Mouse (Mus musculus): ENCODE measurements around the gene Zfp14. TPM values are rescaled to one million over a fixed set of nuclear protein-coding genes. Genes with fewer than 3 reads are reported as not detected.
A peak's percentile ranks its signal among the peaks of the same experiment; 100 is the strongest.

The Zfp14 gene
- total and polyA plus RNA-seq, 3 experiments: 0.25 to 0.39 TPM; not detected in 1

GRCm38 (mm10) chr7:30095551-30096125 lies 44.5 kb upstream of the Zfp14 start:
- H3K9me3 ChIP-seq (replicated peaks; ENCODE audit: insufficient read depth, low read length): no peaks in the 10 kb centered on the region
- H3K27ac ChIP-seq (ENCODE audit: control insufficient read depth, low read depth, low read length): no peak overlapping the region
- no peak for DNase-seq (ENCODE audit: low read depth, low spot score)
- H3K27me3 ChIP-seq (ENCODE audit: control insufficient read depth in 1 of 2, insufficient read depth in 2 of 2, low read length in 2 of 2): no peaks in the 10 kb centered on the region
- H3K4me3 ChIP-seq (ENCODE audit: control insufficient read depth in 1 of 2, insufficient read depth in 1 of 2, low read depth in 2 of 2, low read length in 2 of 2): peak overlapping the region; percentile 83 to 88
- peaks cover 0 to 10% of the 10 kb centered on the region in 2 experiments; a peak in 2 of 4 replicates for H3K36me3 ChIP-seq (ENCODE audit: control insufficient read depth in 1 of 2, insufficient read depth in 2 of 2, low read length in 2 of 2)
- peaks cover 4% of the 10 kb centered on the region; the same call in 1 of the 2 replicates for H3K79me2 ChIP-seq (ENCODE audit: control insufficient read depth, insufficient read depth, low read length, poor library complexity)
- H3K9ac ChIP-seq (ENCODE audit: control insufficient read depth, low read depth, low read length, poor library complexity, severe bottlenecking): peak overlapping the region; percentile 11
- H3K4me1 ChIP-seq (ENCODE audit: control insufficient read depth in 1 of 2, insufficient read depth in 2 of 2, low read length in 2 of 2): peaks cover 2 to 12% of the 10 kb centered on the region in 2 experiments; a peak in 3 of 4 replicates
- no peak for TF ChIP-seq KAT2A (conservative IDR thresholded peaks at IDR 0.05; ENCODE audit: low read depth, low read length)
- no peak for TF ChIP-seq TAL1 (IDR thresholded peaks at IDR 0.05; ENCODE audit: low read length)
- no peak for TF ChIP-seq POLR2A (IDR thresholded peaks at IDR 0.05; ENCODE audit: control insufficient read depth in 1 of 2, insufficient read depth in 1 of 2, low read depth in 1 of 2, low read length in 2 of 2, poor library complexity in 1 of 2)
- TF ChIP-seq CHD1 (IDR thresholded peaks at IDR 0.05; ENCODE audit: low read depth, low read length): no peak
- no peak for TF ChIP-seq JUND (IDR thresholded peaks at IDR 0.05; ENCODE audit: low read depth, low read length)
- TF ChIP-seq SMC3 (IDR thresholded peaks at IDR 0.05; ENCODE audit: low read depth, low read length): no peak
- TF ChIP-seq POLR2AphosphoS5 (IDR thresholded peaks at IDR 0.05; ENCODE audit: borderline replicate concordance, low read depth, low read length): no peak
- TF ChIP-seq CHD2 (IDR thresholded peaks at IDR 0.05; ENCODE audit: low read length): no peak
- TF ChIP-seq MYC (IDR thresholded peaks at IDR 0.05; ENCODE audit: low read depth, low read length): no peak
- TF ChIP-seq ELF1 (IDR thresholded peaks at IDR 0.05; ENCODE audit: low read depth, low read length): no peak
- no peak for TF ChIP-seq HCFC1 (IDR thresholded peaks at IDR 0.05; ENCODE audit: low read depth, low read length)
- TF ChIP-seq MYB (IDR thresholded peaks at IDR 0.05; ENCODE audit: low read depth, low read length): no peak
- no peak for TF ChIP-seq MAZ (IDR thresholded peaks at IDR 0.05; ENCODE audit: low read depth, low read length)
- TF ChIP-seq GABPA (IDR thresholded peaks at IDR 0.05; ENCODE audit: low read depth, low read length): no peak
- TF ChIP-seq MXI1 (IDR thresholded peaks at IDR 0.05; ENCODE audit: low read depth, low read length): no peak

- peak within 1 kb of the TSS; percentile 83 for H3K27ac ChIP-seq (ENCODE audit: control insufficient read depth, low read depth, low read length)
- H3K27me3 ChIP-seq (ENCODE audit: control insufficient read depth in 1 of 2, insufficient read depth in 2 of 2, low read length in 2 of 2): no peaks in the 10 kb centered on the region
- peak; percentile 96 for DNase-seq (ENCODE audit: low read depth, low spot score)
- H3K4me1 ChIP-seq (ENCODE audit: control insufficient read depth in 1 of 2, insufficient read depth in 2 of 2, low read length in 2 of 2): peaks cover 0 to 12% of the 10 kb centered on the region in 2 experiments; a peak in 3 of 4 replicates
- H3K36me3 ChIP-seq (ENCODE audit: control insufficient read depth in 1 of 2, insufficient read depth in 2 of 2, low read length in 2 of 2): peaks cover 0 to 8% of the 10 kb centered on the region in 2 experiments; a peak in 2 of 4 replicates
- H3K4me3 ChIP-seq (ENCODE audit: control insufficient read depth in 1 of 2, insufficient read depth in 1 of 2, low read depth in 2 of 2, low read length in 2 of 2): peak within 1 kb of the TSS; percentile 83 to 88
- H3K79me2 ChIP-seq (ENCODE audit: control insufficient read depth, insufficient read depth, low read length, poor library complexity): peaks cover 4% of the 10 kb centered on the region; the same call in 1 of the 2 replicates
- H3K9ac ChIP-seq (ENCODE audit: control insufficient read depth, low read depth, low read length, poor library complexity, severe bottlenecking): peak within 1 kb of the TSS; percentile 80
- no peaks in the 10 kb centered on the region for H3K9me3 ChIP-seq (replicated peaks; ENCODE audit: insufficient read depth, low read length)
- TF ChIP-seq MYB (IDR thresholded peaks at IDR 0.05; ENCODE audit: low read depth, low read length) (no peak), BHLHE40 (IDR thresholded peaks at IDR 0.05; ENCODE audit: borderline replicate concordance, low read depth, low read length) (no peak), SMC3 (IDR thresholded peaks at IDR 0.05; ENCODE audit: low read depth, low read length) (peak; percentile 21; the same call in 1 of the 2 replicates), MAX (IDR thresholded peaks at IDR 0.05; ENCODE audit: low read length) (no peak), ZNF384 (IDR thresholded peaks at IDR 0.05; ENCODE audit: low read depth, low read length) (no peak), MAFK (IDR thresholded peaks at IDR 0.05; ENCODE audit: borderline replicate concordance, low read depth, low read length) (no peak), ZKSCAN1 (IDR thresholded peaks at IDR 0.05; ENCODE audit: low read depth, low read length) (no peak), NRF1 (IDR thresholded peaks at IDR 0.05; ENCODE audit: insufficient read depth, low read depth, low read length, poor library complexity, severe bottlenecking) (peak; percentile 89), USF1 (IDR thresholded peaks at IDR 0.05; ENCODE audit: low read depth, low read length) (no peak), TBP (IDR thresholded peaks at IDR 0.05; ENCODE audit: low read depth, low read length) (peak; percentile 64; the same call in 1 of the 2 replicates), EP300 (IDR thresholded peaks at IDR 0.05; ENCODE audit: low read depth in 1 of 2, low read length in 2 of 2) (0 out of 4 replicates have a peak, but pooled peaks of 1 of the 2 experiments have one; percentile 21), MYC (IDR thresholded peaks at IDR 0.05; ENCODE audit: low read depth, low read length) (peak; percentile 70; the same call in 1 of the 2 replicates), GABPA (IDR thresholded peaks at IDR 0.05; ENCODE audit: low read depth, low read length) (no peak), TAL1 (IDR thresholded peaks at IDR 0.05; ENCODE audit: low read length) (no peak), MEF2A (IDR thresholded peaks at IDR 0.05; ENCODE audit: extremely low read depth, insufficient replicate concordance, low read depth, low read length, poor library complexity, severe bottlenecking) (no peak), TCF12 (IDR thresholded peaks at IDR 0.05; ENCODE audit: low read depth, low read length) (peak; percentile 62), USF2 (IDR thresholded peaks at IDR 0.05; ENCODE audit: borderline replicate concordance in 1 of 2, insufficient read depth in 1 of 2, low read depth in 1 of 2, low read length in 2 of 2) (no peak), NELFE (IDR thresholded peaks at IDR 0.05; ENCODE audit: low read depth, low read length) (peak; percentile 58)
Measured at GRCm38 (mm10) chr7:30094646-30095429, 43.7 kb upstream of the Zfp14 start, which contains the start of gene Zfp260. Zfp260 (plus strand) TSS chr7:30094777.

All from MEL (cell line).